Mouse (Mus musculus) cerebellum, adult 9-11 months (tissue): Measurements from ENCODE around the gene Mon2.
A peak's percentile ranks its signal among the peaks of the same experiment; 100 is the strongest.
"Not testable (repeated sequence)": the region's sequence is repeated elsewhere in the genome, so short reads cannot be mapped to it uniquely, and the experiment has no call there.

Experiments
- DNase-seq: peaks from one replicate; pipeline ENCODE4 v3.0.0; 2022

The Mon2 gene

GRCm38 (mm10) chr10:123056463-123056862, 19.8 kb downstream of the Mon2 start:
- DNase-seq = no peak

GRCm38 (mm10) chr10:123055205-123056000, 20.9 kb downstream of the Mon2 start:
- DNase-seq = no peak

DNA sequence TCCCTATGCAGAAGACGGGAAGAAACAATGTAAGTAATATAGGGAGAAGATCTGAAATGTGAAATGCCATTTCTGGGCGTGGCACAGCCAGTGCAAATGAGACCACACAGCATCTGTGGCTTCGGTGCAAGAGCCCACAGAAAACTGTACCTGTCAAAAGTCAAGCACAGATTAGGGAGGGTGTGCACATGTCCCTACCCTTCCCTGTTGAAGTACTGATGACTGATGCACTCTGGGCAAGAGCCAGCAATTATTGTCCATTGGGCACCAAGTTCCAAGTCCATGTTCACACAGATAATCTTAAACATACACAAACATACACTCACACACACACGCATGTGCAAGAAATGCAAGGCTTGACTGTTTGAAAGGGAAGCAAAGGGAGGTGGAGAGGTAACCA, 22.7 kb downstream of the Mon2 start:
- no peak for DNase-seq

- DNase-seq = no peak
Measured at GRCm38 (mm10) chr10:123052021-123052420, 24.3 kb downstream of the Mon2 start.

DNA sequence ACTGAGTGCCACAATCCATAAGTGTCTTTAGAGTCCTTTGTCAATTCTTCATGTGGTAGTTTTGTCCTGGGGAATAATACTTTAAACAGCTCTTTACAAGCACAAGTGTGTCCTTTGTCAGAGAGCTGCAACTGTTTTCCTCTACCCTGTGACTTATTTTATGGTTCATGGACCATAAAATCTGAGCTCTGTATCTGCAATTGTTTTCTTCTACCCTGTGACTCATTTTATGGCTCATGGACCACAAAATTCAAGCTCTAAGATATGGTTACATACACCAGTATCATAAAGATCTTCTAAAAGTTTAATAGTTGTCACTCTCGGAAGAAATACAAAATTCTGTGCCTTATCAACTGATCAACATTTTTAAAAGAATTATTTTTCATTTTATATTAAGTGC, 27.6 kb downstream of the Mon2 start:
- no peak for DNase-seq

- DNase-seq = no peak
Measured at GRCm38 (mm10) chr10:123039936-123040335, 36.4 kb downstream of the Mon2 start.

DNA sequence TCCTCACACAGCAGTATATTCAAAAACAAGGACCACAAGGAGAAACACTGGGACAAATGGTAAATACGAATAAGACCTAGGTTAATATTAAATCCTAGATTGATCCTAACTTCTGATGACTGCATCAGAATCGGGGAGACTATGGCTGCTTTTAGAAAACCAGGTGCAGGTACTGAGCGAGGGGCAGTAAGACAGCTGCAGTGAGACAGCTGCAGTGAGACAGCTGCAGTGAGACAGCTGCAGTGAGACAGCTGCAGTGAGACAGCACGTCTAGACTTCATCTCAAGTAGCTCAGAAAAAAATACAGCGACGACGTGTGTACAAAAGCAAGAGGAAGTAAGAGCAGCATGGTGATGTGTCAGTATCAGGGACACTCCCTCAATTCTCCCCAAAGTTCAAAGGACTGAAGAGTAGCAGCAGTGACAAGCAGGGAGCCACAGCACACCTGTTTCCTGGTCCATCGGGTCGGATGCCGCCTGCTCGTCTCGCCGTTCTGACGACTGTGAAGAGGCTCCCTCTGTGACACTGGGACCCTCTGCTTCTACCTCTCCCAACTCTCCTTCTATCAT, 44.1 kb downstream of the Mon2 start:
- DNase-seq = no peak

DNA sequence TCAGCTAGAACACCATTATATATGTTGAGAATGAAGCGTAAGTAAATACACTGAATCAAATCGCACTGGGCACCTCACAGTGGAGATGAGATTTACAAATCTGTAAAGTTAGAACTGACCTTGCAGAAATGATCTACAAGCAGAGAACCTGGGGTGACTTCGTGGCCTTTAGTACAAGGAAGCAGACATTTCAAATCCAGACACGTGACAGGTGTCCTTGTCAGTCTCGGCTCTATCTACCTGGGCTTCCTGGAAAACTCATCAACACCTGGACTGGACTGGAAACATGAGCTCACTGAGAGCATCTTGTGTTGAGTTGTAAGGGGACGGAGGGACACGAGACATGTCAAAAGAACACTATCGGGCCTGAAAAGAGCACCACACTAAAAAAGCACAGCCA, 44.9 kb downstream of the Mon2 start:
- no peak for DNase-seq

GRCm38 (mm10) chr10:123030589-123030988, 45.7 kb downstream of the Mon2 start:
- DNase-seq = no peak

GRCm38 (mm10) chr10:123028949-123029348, 47.4 kb downstream of the Mon2 start:
- DNase-seq = no peak

GRCm38 (mm10) chr10:123026736-123027135, 49.6 kb downstream of the Mon2 start:
- not testable (repeated sequence) for DNase-seq

DNA sequence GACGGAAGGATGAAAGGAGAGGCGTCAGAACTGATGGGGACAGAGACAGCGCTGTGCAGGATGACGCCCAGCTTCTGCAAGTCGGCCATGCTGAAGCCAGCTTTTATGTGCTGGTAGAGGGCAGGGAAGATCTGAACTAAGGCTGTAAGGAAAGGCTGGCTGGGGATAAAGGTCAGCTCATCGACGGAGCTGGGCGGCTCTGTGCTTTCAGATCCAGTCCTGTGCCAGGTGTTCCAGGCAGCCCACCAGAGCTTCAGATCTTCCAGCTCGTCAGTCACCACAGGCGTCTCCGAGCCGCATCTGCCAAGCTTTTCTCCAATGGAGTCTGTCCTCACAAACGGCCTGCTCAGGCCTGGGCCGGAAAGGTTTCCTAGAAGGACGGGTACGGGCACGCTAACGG, 62.9 kb downstream of the Mon2 start:
- no peak for DNase-seq

GRCm38 (mm10) chr10:123011421-123011820, 64.9 kb downstream of the Mon2 start:
- DNase-seq = no peak

DNA sequence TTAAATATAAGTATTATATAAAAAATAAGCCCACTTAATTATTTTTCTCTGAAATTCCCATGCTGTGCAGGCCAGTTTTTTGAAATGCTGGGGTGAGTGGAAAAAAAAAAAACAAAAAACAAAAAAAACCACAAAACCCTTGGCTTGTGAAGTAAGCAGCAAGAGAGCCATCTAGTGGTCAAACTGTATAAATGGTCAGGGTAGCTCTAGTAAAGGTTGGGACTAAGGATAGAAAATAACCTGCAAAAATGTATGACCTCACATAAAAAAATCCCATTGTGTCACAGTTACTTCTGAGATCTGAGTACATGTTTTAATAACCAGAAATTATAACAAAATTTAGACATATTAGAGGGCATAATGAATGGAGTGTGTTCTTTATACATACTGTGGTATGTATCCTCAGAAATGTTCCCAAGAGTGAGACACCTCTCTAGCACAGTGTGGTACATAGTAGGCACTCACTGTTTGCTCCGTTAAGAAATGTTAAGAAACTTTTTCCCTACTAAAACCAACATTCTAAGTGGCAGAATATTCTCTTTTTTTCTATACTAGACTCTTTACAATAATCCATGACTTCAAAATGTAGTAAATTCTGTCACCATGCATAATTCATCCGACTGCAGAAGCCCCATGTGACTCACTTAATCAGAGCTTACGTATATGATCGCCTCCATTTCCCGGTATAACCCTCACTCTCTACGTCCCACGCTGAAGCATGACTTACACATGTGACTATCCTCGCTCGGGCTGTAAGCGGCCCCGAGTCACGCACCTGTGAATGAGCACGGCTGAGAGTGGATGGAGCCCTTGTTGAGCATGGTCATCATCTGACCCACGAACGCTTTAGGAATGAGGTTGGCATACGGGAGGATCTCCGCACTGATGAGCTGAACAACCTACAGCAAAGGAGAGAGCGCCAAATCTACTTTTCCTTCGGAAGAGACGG, 70.8 kb downstream of the Mon2 start:
- no peak for DNase-seq

- no peak for DNase-seq
Measured at GRCm38 (mm10) chr10:123004475-123005236, 71.6 kb downstream of the Mon2 start.

DNA sequence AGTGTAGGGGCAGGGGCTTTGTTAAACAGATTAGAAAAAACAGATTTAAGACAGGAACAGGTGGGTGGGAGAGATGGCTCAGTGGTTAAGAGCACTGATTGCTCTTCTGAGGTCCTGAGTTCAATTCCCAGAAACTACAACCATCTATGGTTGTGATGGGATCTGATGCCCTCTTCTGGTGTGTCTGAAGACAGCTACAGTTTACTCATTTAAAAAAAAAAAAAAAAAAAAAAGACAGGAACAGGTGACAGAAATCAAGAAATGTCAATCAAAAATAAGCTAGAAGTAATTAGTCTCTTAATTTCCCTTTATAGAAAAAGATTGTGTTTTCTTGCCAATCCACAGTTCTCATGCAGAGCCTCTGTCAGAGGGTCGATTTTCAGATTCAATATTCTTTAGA, 74.3 kb downstream of the Mon2 start:
- DNase-seq = no peak

- DNase-seq = no peak
Measured at GRCm38 (mm10) chr10:123001363-123001762, 74.9 kb downstream of the Mon2 start.

DNA sequence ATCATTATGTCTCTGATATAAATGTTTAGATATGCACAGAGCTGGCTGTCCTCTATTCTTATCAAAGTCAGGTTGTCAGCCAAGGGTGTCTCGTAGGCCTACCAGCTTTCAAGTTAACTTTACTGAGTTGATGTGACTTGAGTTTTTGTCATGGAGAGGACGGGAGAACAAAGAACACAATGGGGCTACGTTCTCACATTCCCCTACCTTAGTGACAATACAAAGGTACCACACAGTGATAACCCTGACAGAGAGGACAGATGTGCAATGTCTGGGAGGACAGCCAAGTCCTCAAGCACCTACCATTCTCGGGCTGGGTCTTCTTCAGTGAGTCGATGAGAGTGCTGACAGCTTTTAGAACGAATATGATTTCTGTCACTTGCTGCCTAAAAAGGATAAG, 76.9 kb downstream of the Mon2 start:
- DNase-seq = no peak

DNA sequence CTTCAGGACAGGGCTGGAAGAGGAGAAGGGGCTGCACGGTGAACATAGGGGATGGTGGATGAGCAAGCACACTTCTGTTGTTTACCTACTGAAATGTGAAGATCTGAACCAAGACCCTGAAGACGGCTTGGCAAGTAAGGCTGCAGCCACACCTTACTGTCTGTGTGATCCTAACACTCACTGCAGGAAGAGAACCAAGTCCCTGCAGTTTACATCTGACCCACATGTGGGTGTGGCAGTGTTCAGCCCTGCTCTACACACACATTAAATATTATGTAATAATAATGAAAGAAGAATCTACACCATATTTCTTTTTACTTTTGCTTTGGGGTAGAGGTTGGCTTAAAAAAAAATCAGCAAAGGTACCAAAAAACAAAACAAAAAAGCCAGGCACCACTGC, 78.5 kb downstream of the Mon2 start:
- DNase-seq = no peak

GRCm38 (mm10) chr10:122994402-122995107, 81.8 kb downstream of the Mon2 start:
- no peak for DNase-seq

DNA sequence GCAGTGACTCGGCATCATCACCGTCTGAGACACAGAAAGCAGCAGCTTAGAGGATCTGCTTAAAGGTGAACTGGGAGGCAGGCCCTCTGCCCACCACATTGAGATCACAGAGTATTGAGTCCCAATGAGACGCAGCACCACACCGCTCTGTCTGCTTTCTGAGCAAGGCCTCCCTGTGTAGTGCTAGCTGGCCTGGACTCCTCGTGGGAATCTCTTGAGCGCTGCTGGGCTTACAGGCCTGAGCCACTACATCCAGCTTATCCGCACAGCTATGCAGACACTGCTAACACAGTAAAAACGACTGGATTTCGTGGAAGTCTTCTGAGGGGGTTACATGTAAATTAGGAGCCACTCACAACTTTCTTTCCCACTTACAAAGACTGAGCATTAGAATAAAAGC, 84.7 kb downstream of the Mon2 start:
- DNase-seq = no peak

GRCm38 (mm10) chr10:122991053-122991452, 85.3 kb downstream of the Mon2 start:
- DNase-seq = peak; percentile 52
